Mouse (Mus musculus): ENCODE measurements around the gene Bmp5.
"Not testable (repeated sequence)": the region's sequence is repeated elsewhere in the genome, so short reads cannot be mapped to it uniquely, and the experiment has no call there.

Gene Bmp5

DNA sequence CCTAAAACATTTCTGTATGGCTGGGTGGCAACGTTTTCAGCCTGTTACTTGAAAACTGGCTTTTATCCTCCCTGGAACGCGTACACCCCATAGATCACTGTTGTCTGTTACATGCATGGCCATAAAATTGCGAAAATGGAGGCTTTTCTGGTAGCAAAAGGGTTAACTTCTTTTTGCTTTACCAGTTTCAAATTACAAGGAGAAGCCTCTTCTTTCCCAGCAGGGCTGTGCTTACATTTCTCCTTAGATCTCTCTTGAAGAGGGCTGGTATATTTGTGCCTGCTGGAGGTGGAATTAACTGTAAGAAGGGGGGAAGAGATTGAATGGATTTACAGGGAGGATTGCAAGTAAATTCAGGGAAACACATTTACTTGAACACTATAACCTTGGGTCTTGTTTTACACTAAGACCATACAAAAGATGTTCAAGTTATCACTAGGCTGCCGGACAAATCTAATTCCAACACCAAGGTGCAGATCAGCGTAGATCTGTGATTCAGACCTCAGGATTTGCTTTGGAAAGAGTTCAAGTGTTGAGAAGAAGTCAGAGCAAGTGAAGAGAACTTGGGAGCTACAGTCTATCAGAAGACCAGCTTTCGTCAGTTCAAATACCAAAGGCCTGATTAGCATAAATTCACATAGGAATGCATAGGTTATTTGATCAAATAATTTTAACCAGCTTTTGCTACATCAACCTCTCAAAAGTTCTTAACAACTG, at the start of gene Bmp5:
Gene Bmp5 (plus strand): TSS at position 236 of the 717 bp plus-strand sequence.
- DNase-seq: no peak

DNA sequence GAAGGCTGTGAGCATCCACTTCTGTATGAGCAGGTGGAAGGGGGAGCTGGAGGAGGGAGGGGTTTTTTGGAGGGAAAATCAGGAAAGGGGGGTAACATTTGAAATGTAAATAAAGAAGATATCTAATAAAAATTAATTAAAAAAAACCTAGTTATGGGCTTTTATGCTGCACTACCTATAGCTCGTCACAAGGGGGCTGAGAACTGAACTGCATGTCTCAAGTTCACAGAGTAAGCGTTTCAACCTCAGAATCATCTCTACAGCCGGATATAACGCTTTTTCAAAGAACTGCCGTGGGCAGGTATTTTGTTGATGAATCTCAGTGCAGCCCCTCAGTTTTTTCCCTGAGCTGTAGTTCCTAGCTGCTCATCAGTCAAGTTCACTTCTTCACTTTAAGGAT, 15.1 kb upstream of the Bmp5 start:
- peak in 1 of 2 experiments; percentile 36 for DNase-seq

DNA sequence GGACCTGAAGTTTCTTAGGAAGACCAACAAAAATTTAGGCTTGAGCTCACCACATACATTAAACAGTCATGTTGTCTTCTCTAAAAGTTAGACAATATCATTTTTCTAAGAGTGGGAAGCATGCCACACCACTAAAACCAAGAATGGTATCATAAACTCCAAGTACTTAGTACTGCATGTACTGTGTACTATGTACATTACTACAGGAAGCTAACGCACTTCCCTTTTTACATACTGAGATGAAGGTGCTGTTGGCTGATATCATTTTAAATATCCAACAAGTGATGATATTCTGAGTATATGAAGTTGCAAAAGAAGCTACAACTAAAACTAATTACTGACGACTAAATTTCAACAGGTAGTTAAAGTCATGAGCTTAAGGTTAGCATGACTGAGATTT, 13.6 kb upstream of the Bmp5 start:
- DNase-seq: no peak

DNA sequence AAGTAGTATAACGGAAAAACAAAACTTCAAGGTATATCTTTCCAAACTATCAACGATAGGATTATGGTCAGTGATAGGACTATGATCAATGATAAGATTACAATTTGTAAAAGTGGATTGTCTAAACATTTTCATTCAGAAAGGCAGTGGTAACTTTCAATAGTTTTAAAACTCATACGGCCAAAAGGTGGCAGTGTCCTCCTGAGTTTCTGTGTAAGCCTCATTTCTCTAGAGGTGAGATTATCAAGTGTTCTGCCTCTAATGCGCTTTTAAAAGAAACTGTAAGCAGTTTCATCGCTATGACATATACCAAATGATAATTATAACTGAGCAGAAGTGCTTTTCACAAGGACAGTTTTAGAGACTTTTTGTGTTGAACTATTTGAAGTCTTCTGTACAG, 12.7 kb upstream of the Bmp5 start:
- DNase-seq: peak in 1 of 2 experiments; percentile 61

DNA sequence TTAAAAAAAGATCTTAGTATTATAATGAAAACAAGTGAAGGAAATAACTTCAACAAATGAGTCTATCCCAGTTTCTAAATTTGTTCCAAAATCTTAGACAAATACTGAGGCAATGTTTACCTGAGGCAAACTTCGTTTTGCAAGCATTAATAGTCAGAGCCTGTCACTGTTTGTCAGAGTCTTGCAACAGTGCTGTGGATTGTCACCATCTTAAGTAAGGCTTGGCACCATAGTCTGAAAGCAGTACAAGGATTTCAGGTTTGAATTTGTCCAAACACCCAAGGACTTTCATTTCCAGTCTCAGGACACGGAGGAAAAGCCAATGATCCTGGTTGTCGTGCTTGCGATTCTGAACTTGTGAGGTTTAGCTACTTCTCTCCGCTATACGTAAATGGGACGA, 10.4 kb upstream of the Bmp5 start:
- DNase-seq: no peak

DNA sequence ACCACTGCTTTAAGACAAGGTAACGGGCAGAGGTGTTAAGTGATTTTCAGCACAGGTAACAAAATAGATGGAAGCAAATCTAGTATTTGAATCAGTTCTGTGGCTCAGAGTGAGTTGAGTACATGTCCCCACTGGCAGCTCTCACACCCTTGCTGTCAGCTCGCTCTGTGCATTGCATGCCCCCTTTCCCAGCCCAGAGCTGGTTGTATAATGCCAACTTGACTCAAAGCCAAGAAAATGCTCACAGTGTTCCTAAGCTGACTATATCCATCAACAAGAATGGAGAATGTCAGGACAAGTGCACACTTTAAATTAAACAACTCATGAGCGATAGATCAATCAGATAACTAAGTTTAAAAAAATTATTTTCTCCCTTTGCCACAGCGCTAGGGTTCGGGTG, 8.6 kb upstream of the Bmp5 start:
- peak in 1 of 2 experiments; percentile 22 for DNase-seq

DNA sequence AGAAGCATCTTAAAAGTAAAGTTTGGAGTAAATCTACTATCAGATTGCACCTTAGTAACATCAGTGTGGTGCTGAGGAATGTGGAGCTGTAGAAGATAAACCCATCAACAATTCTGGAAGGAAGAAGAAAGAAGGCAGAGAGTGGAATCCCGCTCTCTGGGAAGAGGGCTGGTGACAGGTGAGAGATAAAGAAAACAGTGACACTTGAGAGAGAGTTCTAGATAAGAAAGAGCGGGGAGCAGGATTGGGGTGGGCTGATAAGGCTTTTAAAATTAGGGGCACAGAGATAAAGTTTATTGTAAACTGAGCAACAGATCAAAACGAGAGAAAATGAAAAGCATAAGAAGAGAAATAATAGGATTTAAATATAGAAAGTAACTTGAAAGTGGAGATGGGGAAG, 6.1 kb upstream of the Bmp5 start:
- DNase-seq: no peak

DNA sequence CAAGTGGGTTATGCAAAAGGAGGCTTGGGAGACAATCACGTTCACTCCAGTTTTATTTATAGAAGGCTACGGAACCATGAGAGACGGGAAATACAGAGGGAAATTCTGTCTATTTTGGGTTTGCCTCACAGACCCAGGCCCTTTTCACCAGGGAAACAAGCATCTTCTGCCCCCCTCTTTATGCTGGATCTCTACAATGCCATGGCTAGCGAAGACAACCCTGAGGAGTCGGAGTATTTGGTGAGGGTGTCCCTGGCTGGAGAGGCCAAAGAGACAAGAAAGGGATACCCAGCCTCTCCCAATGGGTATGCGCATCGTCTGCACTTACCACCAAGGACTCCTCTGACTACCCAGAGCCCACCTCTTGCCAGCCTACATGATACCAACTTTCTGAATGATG, 989 bp downstream of the Bmp5 start:
- DNase-seq: peak in 1 of 2 experiments; percentile 54

DNA sequence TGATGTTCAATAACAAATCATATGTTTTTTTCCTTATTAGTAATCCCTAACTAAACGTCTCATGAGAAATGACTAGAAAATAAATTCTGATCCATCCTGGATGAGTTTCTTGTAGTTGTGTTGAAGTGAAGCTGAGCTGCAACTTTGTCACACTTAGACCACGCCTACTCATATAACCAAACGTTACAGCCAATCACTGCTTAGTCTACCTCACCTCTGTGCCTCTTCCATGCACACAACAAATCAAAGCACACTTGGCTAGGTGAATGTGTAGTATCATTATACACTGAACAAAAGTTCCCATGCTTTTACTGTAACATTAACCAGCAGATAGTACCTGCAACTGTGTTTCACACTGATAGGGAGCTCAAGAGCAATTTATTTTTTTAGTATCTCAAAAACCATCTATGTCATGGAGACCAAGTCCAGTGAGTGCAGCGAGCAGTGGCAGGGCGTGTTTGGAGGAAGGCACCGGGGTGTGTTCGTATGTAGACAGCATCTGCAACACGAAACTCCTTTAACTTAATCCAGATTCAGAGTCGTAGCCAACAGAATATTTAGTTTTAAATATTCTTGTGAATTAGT, 3.7 kb downstream of the Bmp5 start:
- DNase-seq: peak in 1 of 2 experiments; percentile 24

DNA sequence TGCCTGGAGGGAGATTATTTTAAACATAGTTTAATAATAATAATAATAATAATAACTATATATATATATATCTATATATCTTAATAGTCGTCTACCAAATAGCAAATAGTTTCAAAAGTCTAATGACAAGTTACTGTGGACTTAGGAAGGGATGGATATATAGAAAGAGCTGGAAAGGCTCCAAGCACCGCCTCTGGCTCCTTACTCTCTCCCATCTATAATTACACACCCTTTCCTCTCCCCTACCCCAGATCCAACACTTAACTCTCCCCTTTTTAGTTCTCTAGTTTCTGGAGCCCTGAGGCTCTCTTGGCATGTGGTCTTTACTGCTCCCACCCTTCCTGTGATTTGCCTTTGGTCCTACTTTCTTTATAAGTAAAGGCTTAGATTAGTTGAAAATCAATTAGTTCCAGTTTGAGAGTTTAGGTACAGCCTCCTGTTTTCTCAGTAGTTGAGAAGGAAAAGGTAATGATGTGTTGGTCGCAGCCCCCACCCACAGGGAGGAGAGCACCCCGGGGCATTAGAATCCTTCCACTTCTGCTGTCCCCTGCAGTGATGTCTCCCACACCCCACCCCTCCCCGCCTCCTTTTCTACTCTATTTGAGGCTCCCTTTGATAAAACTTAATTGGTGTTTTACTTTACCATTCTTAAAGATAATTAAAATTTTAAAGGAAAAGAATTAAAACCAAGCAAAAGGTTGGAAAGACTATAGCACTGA, 5.6 kb downstream of the Bmp5 start:
- no peak for DNase-seq

DNA sequence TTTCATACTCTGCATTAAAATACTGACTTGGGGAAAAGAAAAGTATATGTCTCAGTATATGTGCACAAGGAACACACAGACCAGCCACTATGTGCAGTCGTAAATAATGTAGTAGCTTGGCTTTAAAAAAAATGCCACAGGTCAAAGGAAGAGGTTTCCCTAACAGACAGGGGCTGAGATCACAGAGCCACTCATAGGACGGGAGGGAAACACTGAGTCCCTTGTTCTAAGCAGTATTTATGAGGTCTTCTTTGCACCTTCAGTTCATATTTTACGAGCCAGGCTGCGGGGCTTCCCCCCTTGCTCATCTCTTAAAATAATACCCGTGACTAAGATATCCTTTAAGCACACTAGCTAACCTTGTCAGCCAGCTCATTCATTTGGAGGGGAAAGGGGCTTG, 6.4 kb downstream of the Bmp5 start:
- DNase-seq: peak in 1 of 2 experiments; percentile 15

DNA sequence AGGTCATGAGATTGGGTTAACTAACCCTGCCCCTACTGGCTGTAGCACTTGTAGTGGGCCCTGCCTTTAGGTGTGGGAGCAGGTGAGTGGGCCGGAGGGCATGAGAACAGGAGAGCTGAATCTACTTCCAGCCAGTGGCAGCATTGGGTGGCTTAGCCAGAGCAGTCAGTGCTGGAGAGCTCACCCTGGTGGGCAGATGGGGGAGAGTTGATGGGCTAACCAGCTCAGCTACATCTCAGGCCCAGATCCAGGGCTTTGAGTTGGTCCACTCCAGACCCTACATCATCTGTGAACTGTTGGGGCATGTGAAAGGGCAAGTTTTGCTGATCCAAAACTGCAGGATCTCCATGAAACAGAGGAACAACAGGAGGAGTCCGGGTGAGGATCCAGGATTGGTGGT, 8.4 kb downstream of the Bmp5 start:
- DNase-seq: no peak

DNA sequence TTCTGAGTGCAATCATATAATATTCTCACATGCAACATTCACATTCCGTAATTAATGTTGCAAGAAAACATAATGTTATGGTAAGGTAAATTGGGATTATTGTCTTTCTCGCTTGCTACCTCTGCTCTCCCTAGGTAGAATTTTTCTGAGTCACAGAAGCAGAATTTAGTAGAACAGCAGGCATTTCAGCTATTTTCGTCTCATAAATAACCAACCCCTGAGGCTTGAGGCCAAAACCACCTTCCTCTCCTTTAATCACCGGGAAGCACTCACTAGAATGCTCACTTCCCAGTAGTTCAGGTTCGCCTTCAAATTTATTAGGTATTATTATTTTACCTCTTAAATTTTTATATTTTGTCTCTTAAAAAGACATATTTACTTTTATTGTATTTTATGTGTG, 10.8 kb downstream of the Bmp5 start:
- peak; percentile 24 to 65 for DNase-seq

DNA sequence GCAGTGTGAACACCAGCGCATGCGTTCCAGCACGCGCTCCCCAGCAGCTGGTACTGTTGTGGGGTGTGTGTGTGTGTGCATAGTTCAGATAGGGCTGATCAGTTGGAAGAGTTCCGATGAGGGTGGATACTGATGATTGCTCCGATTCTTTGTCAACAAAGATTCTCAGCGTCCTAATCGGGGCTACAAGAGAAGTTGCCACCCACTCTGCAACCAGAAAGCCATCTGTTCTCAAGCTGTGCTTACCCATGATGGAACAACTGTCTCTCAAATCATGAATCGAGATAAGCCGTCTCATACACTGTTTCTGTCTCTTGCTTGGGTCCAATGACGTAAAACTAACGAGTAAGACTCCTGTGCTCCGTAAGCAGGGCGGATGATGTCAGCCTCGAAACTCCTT, 12.0 kb downstream of the Bmp5 start:
- peak in 1 of 2 experiments; percentile 27 for DNase-seq

DNA sequence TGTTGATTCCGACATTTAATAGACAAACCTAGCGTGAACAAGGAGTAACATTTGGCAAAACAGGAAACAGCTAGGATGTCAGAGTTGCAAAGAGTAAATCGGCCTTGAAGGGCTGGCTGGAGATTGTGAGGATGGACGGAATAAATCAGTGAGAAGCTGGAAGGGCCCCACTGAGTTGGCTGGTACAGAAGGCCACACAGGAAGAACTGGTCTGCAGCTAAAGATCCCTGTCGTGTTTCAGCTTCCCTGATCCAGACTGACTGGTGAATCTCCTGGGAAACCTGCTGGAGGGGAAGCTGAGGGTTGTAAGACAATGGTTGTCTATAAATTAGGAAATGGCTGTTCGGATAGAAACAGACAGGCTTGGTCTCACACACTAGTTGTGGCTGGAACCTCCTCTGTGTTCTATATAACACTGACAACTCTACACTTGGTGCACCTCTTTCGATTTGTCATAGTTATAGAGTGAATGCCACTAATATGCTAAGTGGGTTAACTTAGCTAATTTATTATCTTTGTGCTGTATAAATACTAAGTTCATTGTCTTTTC, 14.8 kb downstream of the Bmp5 start:
- DNase-seq: peak; percentile 47 to 48

DNA sequence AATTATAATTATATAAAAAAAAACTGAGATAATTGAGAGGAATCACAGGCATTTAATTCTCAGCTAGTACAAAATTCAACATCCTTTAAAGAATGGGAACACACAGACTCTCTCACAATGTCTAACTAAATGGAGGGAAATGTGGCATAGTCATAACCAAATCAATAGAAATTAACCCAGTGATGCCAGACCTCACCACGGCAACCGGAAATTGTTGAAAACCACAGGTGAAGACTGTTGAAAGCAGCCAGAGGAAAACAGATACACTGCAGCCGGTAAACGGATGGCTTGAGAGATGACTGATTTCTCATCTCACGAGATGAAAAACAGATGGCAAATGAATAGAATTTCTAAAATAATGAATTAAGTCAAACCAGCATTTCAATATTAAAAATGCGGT, 29.8 kb downstream of the Bmp5 start:
- no peak for DNase-seq

DNA sequence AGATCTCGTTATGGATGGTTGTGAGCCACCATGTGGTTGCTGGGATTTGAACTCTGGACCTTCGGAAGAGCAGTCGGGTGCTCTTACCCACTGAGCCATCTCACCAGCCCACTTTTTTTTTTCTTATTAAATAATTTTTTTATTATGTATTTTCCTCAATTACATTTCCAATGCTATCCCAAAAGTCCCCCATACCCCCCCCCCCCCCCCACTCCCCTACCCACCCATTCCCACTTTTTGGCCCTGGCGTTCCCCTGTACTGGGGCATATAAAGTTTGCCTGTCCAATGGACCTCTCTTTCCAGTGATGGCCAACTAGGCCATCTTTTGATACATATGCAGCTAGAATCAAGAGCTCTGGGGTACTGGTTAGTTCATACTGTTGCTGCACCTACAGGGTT, 33.0 kb downstream of the Bmp5 start:
- not testable (repeated sequence) for DNase-seq

DNA sequence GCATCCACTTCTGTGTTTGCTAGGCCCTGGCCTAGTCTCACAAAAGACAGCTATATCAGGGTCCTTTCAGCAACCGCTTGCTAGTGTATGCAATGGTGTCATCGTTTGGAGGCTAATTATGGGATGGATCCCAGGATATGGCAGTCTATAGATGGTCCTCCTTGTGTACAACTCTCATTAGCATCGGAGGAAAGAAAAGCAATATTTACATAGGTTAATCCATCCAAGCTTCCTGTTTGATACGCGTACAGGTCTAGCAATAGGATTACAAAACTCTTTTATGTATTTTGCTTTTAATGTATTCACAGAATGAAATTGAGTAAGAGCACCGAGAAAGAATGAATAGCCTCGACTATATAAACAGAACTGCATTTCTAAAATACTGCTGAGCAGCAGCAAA, 33.5 kb downstream of the Bmp5 start:
- no peak for DNase-seq

DNA sequence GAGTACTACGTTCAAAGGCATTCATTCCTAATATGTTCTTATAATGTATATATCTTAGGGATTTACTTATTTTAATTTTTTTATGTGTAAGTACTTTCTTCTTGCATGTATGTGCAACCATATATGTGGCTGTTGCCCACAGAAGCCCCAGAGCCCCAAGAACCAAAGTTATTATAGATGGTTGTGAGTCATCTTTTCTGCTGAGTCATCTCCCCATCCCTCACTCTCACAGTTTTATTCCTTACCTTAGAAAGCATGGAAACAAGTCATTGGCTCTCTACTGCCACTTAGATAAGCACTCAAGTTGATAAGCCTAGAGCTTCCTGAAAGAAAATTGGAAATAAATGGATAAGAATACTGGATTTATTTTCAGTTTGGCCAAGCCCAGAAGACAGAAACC, 40.0 kb downstream of the Bmp5 start:
- no peak for DNase-seq

DNA sequence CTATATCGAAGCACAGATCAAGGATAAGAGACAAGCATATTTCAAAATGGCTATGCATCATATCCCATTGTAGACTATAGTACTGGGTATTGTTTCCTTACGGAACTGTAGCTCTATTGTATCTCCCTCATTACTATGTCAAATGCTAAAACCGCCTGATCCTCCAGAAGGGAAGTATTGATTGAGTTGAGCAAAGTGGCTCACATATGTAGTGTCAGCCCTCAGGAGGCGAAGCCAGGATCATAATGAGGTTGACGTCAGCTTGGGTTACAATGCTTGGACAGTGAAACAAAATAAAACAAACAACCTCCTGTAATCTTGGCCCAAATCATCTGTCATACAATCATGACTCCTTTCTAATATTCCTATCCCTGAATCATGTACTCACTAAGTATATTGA, 43.2 kb downstream of the Bmp5 start:
- DNase-seq: no peak

DNA sequence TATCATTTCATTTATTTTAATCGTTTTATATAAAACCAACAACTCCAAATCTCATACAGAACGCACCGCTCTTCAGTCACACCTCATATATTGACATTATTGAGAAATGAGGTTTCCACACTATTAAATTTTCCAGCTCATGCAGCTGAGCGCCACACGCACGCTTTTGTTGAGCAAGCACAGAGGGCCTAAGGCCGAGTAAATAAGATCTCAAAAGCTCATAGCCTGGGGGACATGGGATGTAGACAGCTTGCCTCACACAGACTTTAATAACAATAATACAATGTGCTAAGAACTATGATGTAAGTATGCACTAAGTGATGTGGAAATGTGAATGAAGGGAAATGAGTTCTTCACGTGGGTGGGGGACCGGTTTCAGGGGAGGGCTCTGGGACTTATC, 57.3 kb downstream of the Bmp5 start:
- DNase-seq: no peak

DNA sequence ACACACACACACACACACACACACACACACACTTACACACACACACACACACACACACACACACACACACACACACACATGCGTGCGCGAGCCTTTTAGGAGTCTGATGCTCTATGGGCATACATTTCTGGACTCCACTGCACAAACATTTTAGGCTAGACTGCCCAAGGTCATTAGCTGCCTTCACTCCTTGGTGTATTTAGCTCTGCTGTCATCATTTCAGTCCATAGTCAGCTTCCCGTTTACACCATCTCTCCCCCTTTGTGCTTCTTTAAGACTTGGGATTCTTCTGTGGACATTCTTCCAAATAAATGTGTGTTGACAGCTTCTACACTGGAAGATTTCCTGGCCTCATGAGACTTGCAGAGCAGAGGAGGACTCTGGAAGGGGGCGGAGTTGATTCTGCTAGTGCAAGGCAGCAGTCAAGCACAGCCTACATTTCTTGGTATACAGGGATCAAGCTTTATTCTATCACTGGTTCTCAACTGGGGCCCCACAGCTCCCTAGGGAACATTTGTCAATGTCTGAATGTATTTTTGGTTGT, 58.1 kb downstream of the Bmp5 start:
- DNase-seq: no peak

DNA sequence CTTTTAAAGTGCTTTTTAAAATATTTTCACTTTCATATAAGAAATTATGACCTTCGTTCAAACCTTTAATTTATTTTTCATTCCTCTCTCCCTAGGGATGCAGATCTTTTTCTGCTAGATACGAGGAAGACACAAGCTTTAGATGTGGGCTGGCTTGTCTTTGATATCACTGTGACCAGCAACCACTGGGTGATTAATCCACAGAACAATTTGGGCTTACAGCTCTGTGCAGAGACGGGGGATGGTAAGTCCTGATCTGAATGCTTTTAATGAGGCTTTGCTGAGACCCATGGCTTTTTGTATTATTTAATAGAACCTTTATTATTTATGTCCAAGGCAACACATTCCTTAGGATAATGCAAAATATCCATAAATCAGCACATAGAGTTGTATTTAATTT, 64.3 kb downstream of the Bmp5 start:
- DNase-seq: no peak

DNA sequence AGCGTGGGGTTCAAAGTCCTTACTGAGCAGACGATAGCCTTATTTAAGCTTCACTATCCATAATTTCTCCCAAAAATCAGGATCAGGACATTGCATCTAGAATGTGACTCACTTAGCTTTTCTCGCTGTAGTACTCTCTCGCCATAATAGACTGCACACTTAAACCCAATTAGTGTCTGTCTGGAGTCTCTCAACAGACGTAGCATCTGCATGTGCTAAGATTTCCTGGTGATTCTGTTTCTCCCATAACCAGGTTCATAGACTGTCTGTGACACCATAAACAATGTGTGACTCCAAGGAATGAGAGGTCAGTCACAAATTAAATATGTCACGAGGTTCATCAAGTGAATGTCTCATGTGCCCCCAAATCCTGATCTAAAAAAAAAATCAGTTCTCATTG, 65.7 kb downstream of the Bmp5 start:
- no peak for DNase-seq
